Mouse (Mus musculus): ENCODE results near the gene Lrrc27. TPM values are rescaled to one million over a fixed set of nuclear protein-coding genes. Genes with fewer than 3 reads are reported as not detected.

Gene Lrrc27
- total RNA-seq (2021): 3.8 and 3.9 TPM in 2 replicates
- long read RNA-seq, experiment 1, partial matches to known transcripts: 2 of 6 reads
- long read RNA-seq, experiment 1, other reads (novel, unspliced or antisense): 2 of 6 reads
- long read RNA-seq, experiment 2, partial matches to known transcripts: 2 of 3 reads
- long read RNA-seq, experiment 2, other reads (novel, unspliced or antisense): 1 of 3 reads

DNA sequence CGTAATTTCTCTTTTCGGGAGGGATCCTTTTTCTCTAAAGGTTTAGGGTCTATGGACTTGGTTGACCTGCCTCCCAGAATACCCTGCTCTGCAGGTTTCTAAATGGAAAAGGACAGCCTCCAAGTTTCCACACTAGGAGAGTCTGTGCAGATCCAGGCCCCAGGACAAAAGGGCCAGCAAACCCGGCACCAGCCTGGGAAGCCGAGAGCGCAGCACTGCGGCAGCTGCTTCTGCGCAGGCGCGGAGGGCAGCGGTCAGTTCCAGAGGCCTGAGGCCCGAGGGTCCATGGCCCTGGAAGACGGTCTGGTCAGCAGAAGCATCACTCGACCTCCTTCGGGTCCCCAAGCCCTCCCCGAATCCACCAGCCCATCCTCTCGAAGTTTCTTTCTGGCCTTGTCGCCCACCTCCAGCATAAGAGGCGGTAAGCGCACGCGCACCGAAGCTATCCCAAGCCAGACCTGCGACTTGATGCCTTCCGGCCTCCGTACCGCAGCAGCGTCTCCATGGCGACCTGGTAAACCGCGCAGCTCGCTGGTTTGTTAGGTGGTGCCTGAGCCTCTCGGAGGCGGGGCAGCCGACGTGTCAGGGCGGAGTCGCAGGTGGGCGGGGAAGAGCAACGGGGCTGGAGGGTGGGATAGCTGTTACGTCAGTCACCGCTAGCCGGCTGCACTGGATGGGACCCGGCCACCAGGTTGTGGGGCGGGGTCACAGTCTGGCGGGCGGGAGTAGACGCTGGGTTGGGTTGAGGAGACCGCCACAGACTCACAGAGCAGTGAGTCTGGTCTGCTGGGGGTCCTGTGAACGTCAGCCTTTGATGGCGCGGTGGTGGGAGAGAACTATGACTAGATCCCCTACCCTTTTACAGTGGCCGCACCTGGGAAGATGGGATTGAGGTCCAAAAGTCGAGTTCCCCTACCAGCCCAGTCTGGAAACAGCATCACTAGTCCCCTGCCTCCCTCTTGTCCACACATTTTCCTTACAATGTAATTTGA is at the start of gene Lrrc27, which contains the start of gene Stk32c:
TSS of gene Lrrc27 (plus strand) at position 235 of the 992 bp plus-strand sequence.
TSS of gene Stk32c (minus strand) at position 554 of the 992 bp plus-strand sequence.
- DNase-seq: peak; percentile 99

DNA sequence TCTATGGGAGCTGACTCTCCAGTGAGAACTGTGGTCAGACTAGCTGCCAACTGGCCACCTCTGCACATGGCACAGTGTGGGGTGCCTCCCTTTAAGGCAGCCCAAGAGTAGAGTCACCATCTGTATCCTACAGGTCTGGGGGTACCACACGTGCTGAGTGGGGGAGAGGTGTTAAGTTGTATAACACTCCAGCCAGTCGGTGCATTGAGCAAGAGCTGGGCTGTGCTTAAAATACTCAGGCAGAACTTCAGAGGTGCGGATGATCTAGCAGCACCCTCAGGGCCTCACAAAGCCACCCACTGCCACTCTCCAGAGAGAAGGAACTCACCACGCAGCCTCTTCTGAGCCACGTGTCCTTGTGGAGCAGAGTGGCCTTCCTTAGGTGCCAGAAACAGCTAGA is 48.4 kb upstream of the Lrrc27 start:
- DNase-seq: no peak

DNA sequence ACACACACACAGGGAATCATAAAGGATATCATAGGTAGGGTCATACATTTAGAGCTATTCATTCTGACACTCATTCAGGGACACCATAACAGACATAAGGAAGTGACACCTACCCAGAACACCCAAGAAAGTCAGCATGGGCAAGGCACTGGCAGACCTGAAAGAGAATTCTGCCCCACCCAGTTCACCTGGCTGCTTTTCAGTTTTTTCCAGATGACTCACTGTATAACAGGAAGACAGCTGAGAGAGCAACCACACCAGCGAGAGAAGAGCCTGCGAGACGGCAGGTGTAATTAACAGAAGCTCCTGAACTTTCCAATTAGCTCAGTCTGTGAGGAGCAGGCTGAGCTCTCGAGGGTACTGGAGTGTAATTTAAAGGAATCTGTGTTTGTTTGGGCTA is 43.6 kb upstream of the Lrrc27 start:
- DNase-seq: no peak

DNA sequence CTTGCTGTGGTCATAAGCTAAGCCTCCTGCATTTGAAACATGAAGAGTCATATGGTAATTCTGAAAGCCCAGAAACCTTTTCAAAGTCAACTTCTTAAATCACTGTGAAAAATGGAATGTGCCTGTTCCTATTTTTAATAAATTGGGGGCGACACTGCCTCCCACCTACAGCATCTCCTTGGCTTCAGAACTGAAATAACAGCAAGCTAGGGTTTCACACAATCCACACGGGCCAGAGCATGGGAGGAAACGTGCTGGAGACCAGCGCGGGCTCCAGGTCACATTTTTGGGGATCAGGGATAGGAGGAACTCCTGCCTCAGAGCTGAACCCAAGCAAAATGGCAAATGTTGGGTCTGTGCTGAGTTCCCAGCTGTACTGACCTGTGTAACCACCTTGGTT is 33.5 kb upstream of the Lrrc27 start:
- DNase-seq: no peak

DNA sequence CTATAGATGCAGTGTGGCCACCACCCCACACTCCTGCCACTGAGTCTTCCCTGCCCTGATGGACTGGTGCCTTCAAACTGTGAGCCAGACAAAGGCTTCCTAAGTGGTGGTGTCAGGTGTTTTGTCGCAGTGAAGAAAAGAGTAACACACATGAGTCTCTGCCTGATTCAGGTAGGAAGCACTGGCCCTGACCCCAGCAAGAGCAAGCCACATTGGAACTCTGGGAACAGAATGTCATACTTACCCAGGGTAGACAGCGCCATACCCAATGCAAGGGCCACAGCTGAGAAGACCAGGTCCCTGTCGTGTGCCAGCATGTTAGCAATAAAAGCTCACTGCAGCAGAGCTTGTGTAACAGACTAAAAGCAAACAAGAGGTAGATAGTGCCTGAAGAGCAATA is 32.7 kb upstream of the Lrrc27 start:
- DNase-seq: no peak

DNA sequence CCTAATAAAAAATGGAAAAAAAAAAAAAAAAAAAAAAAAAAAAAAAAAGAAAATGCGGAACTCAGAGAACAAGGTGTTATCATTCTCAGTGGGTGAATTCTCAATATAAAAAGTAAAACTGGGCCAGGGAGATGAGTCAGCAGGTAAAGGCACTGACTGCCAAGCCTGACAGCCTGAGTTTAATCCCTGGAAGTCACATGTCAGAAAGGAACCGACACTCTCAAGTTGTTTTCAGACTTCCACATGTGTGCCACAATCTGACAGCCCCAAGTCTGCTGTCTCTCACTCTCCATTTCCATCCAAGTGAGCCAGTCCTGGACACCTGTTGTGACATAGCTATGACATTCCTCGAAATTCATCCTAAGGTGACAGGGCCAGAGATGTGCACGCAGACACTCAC is 28.4 kb upstream of the Lrrc27 start:
- DNase-seq: no peak

DNA sequence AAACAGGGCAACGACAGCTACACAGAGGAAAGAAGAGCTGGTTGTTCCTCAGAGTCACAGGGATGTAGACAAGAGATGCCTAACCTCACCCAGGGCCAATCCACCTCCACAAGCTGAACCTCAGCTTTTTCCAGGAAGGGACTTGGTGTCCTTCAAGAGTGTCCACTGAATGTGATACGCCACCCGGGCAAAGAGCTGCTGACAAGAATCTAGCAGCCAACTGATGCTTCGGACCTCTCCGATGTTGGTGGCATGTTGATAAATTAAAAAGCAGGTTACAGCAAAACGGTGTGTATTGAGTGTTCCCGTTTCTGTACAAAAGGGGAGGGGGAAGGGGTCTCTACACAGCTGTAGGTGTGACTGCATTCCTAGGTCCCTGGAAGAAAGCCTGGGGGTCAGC is 27.9 kb upstream of the Lrrc27 start:
- DNase-seq: no peak

DNA sequence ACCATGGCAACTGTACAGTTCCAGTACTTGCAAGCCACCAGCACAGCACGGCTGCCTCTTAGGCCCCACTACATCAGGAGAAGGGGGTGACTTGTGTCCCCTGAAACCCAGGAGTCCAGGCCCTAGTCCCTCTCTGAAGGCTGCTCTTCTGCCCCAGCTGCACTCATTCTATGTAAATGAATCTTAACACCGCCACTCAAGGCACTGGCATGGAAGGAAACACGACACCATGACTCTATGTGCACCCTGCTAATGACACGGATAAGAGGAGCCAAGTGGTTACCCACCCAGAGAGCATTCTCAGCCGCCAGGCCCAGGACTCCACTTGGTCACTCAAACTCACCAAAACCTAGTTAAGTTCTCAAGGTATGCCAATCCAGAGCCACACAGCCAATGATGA is 26.8 kb upstream of the Lrrc27 start:
- DNase-seq: no peak

DNA sequence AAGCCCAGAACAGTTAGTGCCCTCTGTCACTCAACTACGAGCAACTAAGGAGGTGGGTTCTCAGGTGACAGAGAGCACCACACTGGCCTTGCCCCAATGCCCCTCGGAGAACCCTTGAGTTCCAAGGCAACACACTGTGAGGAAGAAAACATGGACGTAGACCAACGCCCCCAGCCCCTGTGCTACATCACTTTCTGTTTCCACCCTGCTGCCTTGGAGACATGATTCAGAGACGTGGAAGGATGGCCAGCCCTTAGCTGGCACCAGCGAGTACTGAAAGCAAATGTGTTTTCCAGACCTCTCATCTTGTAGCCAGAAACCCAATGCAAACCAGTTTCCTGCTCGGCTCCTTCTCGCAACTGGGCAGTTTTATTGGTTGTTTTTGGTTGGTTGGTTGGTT is 26.4 kb upstream of the Lrrc27 start:
- DNase-seq: no peak

DNA sequence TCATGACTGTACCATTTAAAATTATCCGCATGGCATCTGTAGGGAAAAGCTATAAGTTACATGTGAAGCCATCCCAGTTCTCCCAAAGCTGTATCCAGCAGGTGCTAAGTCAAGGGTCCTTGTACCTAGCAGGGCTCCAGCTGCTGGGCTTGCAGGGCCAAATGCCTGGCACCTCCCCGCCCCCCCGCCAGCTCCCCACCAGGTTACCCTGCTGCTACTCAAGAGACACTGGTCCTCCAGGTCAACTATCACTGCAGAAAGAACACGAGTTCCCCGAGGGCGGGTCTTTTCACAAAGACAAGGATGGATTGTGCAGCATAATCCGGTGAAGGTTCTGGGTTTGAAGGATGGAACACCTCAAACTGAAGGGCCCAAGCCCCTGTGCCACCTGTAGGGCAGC is 25.5 kb upstream of the Lrrc27 start:
- DNase-seq: no peak

DNA sequence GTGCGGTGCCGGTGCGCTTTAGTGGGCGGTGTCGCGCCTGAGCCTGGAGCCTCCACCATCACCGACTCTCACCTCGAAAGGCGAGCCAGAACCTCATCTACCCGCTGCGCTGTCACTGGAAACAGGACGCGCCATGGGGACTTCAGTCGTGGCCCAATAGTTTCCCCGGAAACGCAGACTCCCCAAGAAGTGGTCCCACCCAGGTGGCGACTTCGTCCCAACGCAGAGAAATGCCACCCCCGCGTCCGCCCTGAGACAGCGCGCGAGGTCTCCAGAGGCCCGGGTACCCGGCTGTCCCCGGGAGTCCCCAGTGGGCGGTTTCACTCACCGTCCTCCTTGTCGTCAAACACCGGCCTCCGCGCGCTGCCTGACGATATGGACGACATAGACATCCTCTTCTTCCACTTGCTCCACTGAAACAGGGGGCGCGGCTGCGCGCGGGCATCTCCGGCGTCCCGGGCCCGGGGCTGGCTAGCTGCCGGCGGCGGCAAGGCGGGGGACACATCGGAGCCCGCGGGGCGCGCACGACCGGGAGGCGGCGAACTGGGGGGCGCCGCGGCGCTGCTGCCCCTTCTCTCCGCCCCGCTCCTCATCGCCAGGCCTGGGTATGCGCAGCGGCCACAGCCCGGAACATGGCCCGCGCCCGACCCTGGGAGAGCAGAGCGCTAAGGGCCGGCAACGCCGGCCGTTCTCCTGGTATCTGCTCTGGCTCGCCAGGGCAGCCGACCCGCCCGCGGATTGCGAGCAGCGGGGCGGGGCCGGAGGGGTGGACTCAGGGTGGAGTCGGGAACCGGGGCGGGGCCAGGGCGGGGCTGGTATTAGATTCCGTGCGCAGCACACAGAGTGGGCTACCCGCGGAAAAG is 24.8 kb upstream of the Lrrc27 start:
- peak; percentile 93 for DNase-seq

DNA sequence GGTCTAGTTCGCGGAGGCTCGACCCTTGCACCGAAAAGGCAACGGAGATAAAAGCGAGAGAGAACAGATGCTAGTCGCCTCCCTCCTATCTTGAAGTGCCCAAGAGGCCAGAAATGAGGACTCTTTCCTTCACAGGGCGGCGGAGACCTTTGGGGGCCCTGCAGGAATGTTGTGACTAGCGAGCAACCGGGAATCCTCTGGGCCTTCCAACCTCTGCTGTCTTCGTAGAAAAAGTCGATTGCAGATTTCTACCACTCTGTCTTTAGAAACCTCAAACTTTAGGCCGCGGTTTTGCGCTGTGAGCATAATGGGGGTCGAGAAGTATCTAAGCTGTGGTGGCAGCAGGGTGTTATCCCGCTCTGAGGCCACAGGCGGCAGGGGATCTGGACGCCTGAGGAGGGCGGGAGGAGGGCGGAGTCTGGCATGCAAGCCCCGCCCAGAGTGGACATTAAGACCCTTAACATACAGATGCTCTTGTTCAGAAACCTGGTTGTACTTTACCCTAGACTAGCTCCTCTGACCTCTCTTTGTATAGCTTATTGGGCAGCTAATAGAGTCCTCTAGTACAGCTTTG is 24.1 kb upstream of the Lrrc27 start:
- DNase-seq: peak; percentile 44

DNA sequence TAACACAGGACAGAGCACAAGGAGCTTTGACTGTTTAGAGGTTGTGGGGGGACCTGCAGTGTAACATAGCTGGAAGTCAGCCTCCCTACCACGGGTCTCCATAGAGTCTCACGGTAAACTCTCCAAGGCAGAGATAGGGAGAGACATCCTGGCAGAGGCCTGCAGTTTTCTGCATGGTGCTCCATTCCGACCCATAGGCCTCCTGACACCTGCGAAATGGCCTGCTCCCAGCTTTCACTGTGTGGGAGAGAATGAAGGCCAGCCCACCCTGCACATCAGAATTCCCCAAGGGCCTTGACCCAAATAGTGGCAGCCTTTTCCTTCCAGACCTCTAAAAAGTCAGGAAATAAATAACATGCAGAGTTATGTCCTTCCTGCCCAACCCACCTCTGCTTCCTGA is 22.2 kb upstream of the Lrrc27 start:
- no peak for DNase-seq

DNA sequence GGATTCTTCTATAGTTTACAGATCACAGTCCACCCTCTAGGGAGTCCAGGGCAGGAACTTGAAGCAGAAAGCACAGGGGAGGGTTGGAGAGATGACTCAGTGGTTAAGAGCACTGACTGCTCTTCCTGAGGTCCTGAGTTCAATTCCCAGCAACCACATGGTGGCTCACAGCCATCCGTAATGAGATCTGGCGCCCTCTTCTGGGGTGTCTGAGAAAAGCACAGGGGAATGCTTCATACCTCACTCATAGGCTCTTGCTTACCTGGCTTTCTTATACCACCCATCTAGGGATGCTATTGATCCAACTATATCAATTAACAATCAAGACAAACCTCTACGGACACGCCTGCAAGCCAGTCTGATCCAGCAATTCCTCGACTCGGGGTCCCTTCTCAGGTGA is 21.2 kb upstream of the Lrrc27 start:
- no peak for DNase-seq

DNA sequence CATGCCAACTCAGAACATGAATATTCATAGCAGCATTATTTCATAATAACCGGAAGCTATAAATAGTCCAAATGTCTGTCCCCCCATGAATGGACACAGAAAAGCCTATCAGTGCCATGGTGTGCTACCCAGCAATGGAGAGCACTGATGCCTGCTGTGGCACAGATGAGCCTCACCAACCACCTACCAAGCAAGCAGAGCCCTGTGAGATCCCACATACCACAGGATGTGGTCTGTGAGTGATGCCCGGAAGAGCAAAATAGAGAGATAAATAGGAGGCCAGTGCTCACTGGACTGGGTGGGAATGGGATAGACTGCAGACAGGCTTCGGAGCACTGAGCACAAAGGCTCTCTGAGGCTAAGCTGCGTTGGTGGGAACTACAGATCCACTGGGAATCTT is 15.8 kb upstream of the Lrrc27 start:
- no peak for DNase-seq

DNA sequence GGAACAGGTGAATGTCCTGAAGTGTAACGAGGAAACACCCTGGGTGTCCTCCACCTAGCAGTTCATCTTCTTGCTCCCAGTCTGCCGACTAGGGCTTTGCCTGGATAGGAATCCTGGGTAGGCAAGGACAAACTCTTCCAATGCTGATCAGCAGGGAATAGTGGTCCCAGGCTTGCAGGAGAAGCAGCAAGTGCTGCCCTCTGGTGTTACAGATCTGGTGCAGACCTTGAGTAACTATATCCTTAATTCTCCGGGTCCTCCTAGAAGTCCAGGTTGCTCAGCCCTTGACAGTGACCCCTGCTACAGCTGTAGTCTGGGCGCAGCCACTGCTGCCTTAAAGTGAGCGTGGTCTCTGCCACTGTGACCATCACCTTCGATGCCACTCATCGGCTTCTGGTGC is 12.7 kb upstream of the Lrrc27 start:
- peak; percentile 75 for DNase-seq

DNA sequence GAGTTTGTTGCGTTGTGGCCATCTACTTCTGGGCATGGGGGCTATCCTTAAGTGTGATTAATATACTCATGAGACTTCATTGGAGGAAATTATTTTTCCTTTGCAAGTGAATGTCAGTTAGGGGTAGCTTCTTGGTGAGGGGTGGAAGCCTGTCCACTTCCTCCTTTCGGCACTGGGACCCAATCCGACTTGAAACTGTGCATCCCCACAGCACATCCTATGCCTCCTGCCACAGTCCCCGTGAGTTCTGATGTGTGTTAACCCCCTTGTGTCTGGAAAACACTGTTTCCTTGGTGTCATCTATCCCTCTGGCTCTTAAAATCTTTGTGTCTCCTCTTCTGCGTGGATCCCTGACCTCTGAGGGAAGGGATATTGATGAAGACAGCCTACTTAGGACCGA is 11.6 kb upstream of the Lrrc27 start:
- DNase-seq: no peak

DNA sequence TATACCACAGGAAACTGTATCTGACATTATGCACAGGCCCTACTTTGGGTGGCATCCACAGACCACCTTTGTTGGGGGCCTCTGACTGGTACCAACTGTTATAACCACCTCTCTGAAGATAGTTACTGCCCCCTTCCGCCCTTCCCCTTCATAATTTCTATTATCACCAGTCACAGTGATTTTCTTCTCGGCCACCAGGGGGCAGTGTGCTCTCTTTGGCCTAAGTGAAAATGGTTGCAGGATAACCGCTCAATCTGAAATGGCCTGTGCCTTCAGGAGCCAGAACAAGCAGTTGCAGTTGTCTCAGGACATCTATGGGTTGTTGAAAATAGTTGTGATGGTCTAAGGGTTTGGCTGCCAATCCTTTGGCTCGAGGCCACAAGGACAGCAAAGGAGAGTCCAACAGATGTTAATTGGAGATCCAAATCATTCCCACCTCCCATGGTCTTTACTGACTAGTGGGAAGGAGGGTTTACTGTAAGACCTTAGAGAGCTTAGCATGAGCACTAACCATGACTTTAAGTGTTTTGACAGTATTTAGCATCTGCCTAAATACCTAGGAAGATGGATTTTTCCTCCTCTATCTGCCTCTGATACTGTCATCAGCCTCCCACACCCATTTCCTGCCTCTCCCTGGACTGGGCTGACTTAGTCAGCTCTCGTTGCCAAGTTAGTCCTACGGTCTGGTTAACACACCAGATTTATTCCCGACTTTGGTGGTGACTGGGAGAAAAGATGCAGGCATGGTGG is 4.6 kb upstream of the Lrrc27 start:
- peak; percentile 68 for DNase-seq

DNA sequence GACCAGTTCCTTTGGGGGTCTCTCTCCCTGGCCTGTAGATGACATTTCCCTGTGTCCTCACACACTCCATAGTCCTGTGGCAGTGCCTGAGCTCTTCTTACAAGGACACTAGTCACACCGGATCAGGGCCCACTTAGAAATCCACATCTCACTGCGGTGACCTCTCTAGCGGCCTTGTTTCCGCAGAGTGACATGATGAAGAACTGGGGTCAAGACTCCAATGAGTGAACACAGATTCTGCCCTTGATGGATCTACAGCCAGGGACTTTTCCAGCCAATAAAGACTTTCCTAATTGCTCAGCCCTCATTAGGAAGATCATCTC is 4.1 kb upstream of the Lrrc27 start:
- DNase-seq: peak; percentile 51

DNA sequence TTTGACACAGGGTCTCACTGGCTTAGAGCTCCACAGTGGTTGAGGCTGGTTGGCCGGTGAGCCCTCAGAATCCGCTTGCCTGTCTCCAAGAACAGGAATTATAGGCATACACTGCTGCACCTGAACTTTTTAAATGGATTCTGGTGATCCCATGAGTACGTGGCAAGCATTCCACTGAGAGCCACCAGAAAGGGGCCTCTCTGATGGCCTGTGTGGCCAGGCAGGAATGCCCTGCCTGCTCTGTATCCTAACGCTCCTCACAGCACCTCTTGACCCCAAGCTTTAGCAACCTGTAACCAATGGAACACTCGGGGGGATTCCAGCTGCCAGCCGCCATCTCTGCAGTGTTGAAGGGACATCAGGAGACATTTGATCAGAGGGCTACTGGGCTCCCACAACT is 1.0 kb upstream of the Lrrc27 start:
- no peak for DNase-seq

DNA sequence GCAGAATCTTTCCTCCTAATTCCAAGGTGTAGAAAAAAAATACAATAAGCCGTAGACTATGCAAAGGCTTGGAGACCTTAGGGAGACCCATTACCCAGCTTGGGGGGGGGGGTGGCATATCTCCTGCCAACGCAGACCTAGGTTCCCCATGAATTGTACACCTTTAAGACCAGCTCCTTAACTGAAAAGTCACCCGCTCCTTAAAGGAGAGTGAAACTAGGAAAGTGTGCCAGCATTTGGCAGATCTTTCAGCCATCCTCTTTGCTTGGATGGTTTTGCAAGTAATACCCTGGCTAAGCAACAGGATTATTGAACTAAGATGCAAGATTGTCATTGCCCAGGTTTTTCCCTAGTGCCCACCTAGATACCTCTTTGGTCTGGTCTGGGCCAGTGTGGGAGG is 963 bp downstream of the Lrrc27 start:
- no peak for DNase-seq

DNA sequence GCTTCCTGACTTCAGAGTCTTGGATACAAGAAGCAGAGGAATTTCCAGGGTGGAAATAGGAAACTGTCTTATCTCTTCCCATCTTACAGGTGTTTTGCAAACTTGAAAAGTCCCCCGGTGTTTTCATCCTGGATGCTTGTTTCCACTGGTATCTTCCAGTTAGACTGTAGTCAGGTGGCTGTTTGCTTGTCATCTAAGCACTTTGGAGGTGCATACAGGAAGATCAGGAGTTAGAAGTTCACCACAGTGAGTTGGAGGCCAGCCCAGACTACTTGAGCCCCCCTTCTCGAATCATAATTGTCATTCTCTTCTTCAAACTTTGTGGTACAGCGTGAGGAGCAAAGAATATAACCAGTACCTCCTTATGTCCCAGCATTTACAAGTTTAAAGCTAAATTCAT is 1.4 kb downstream of the Lrrc27 start:
- no peak for DNase-seq
